Mouse (Mus musculus) forebrain, embryonic 11.5 days (tissue): ENCODE data around the gene Nop9. TPM values are rescaled to one million over a fixed set of nuclear protein-coding genes. Genes with fewer than 3 reads are reported as not detected.
A peak's percentile ranks its signal among the peaks of the same experiment; 100 is the strongest.

Experiments used
- ATAC-seq: fragments of 200-750 bp; cut with Nextera tagmentation; replicated peaks from 2 replicates; pipeline ENCODE4 v1.8.0; 2017; ENCODE audit warnings: moderate TSS enrichment; ENCODE audit not compliant: low FRiP score
- DNase-seq: peaks from one replicate; pipeline ENCODE4 v3.0.0-alpha.2; 2017; ENCODE audit warnings: low spot score
- H3K27ac ChIP-seq: fragments of 300-500 bp; sonication (generic); 2 replicates; pipeline ENCODE4 v1.5.1; 2014; ENCODE audit warnings: low read depth, low read length
- H3K27me3 ChIP-seq: fragments of 300-500 bp; sonication (generic); 2 replicates; pipeline ENCODE4 v1.6.1; 2014; ENCODE audit warnings: mild to moderate bottlenecking, low read length, mixed read lengths; ENCODE audit not compliant: control insufficient read depth, insufficient read depth
- H3K36me3 ChIP-seq: fragments of 300-500 bp; sonication (generic); 2 replicates; pipeline ENCODE4 v1.6.1; 2014; ENCODE audit warnings: mild to moderate bottlenecking, low read length, moderate library complexity, mixed read lengths; ENCODE audit not compliant: control insufficient read depth, insufficient read depth
- H3K4me1 ChIP-seq: fragments of 300-500 bp; sonication (generic); replicated peaks from 2 replicates; pipeline ENCODE4 v1.6.1; 2014; ENCODE audit warnings: low read length, mixed read lengths; ENCODE audit not compliant: control insufficient read depth, insufficient read depth
- H3K4me2 ChIP-seq: fragments of 300-500 bp; sonication (generic); 2 replicates; pipeline ENCODE4 v1.6.1; 2014; ENCODE audit warnings: low read depth, mild to moderate bottlenecking, low read length, moderate library complexity, mixed read lengths; ENCODE audit not compliant: severe bottlenecking
- H3K4me3 ChIP-seq: fragments of 300-500 bp; sonication (generic); 2 replicates; pipeline ENCODE4 v1.5.1; 2014; ENCODE audit warnings: low read depth, low read length
- H3K9ac ChIP-seq: fragments of 300-500 bp; sonication (generic); 2 replicates; pipeline ENCODE4 v1.6.1; 2014; ENCODE audit warnings: low read length
- H3K9me3 ChIP-seq: fragments of 300-500 bp; sonication (generic); 2 replicates; pipeline ENCODE4 v1.6.1; 2016; ENCODE audit warnings: low read length, mixed read lengths; ENCODE audit not compliant: control insufficient read depth
- WGBS: fragments of 180-500 bp; shearing (Covaris S2); extraction: QIAGEN DNeasy Blood & Tissue Kit; methylation state at CpG from one replicate; pipeline ENCODE4 v1.1.7; 2014; 5-methylcytosine and 5-hydroxymethylcytosine counted together
- polyA plus RNA-seq: library from polyadenylated mRNA; unstranded; fragments of >200 nt; fragmentation: Nextera tagmentation; extraction: Ambion mirVana; gene quantifications from 2 replicates; pipeline ENCODE4 v1.2.1, GENCODE M21; 2014

Gene Nop9
- polyA plus RNA-seq, 1 experiment from 2014 or later, result 54.2 TPM

DNA sequence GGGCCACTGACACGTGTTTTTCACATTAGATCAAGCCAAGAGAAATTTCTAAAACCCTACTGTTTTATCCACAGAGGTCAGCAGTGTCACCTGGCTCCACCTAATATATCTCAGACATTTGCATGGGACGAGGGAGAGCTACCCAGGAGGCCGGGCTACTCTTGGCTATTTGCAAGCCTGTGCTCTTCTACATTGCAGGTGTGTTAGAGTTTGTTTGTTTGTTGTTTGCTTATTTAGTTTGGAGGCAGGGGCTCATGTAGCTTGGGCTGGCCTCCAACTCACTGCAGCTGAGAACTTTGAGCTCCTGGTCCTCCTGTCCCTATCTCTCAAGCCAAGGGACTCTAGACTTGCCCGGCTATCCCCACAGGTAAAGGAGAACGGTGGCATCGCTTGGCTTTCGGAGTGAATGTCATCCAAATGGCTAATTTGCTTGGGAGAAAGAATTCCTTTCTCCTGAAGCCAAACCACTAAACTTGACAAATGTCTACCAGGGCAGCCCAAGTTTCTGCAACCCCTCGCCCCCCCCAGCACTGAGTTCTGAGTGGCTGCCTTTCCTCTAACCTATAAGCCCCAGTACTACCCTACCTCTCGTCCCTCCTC is 37.0 kb downstream of the Nop9 start:
- H3K27ac ChIP-seq, result no peak overlapping the region
- no peak overlapping the region for H3K4me3 ChIP-seq
- H3K27me3 ChIP-seq, result peaks cover 44% of the 10 kb centered on the region
- no peak overlapping the region; the same call in 1 of the 2 replicates for H3K4me2 ChIP-seq
- DNase-seq (no peak), ATAC-seq (no peak)
- H3K4me1 ChIP-seq, result no peaks in the 10 kb centered on the region; the same call in 1 of the 2 replicates
- 48% methylated on average over 9 of the region's 9 CpGs for WGBS
- H3K9ac ChIP-seq, result no peak overlapping the region
- H3K9me3 ChIP-seq, result no peaks in the 10 kb centered on the region
- no peaks in the 10 kb centered on the region for H3K36me3 ChIP-seq

DNA sequence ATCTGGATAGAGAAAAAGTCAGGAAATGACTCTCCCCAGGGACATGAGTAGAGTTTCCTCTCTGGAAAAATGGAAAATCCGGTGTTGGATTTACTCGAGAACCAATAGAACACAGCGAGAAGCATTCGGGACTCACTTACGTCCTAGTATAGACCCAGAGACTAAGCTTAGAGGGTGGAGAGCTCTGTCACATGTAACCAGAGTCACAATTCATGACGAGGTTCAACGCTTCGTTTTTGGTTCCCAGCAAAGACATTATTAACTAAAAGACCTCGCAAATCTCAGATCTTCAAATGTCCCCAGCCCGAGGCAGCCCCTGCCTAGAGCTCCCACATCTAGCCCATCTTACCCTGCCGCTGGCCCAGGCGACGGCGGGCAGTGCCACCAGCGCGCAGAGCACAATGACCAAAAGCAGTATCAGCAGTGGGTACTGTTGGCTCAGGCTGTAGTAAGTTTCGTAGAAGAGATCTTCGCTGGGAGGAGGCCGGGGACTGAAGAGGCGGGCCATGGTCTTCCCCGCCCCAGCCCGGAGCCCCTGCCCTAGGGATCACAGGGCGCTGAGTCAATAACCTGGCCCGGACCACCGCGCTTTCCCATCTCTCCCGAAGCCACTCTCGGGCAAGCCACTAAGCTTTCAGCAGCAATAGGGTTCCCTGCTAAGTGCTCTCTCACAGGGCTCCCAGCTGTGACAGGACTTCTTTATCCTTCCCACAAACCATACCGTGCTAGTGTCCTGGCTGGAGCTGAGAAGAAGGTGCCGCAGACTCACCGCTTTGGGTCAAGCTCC is 37.9 kb downstream of the Nop9 start:
- 1% methylated on average over 31 of the region's 31 CpGs for WGBS
- peak overlapping the region; percentile 17; the same call in 1 of the 2 replicates for H3K4me3 ChIP-seq
- peaks cover 3% of the 10 kb centered on the region; the same call in 1 of the 2 replicates for H3K4me1 ChIP-seq
- H3K4me2 ChIP-seq, result peak overlapping the region; percentile 36
- H3K9me3 ChIP-seq, result no peaks in the 10 kb centered on the region
- peak overlapping the region; percentile 14; the same call in 1 of the 2 replicates for H3K9ac ChIP-seq
- no peak overlapping the region for H3K27ac ChIP-seq
- DNase-seq, result no peak
- ATAC-seq, result no peak
- no peaks in the 10 kb centered on the region for H3K36me3 ChIP-seq
- peaks cover 53% of the 10 kb centered on the region for H3K27me3 ChIP-seq

DNA sequence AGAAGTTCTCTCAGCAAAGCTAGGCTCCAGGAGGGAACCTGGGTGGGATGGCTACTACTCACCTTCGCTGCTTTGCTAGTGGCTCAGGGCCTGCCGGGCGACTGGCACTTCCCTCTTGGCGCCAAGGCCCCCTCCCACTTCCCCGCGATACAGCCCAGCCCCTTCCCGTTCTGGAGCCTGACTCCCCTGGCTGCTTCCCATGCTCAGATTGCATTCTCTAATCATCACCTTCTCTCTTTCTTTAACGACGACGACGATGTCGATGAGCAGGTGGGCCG is 38.4 kb downstream of the Nop9 start, which contains the start of gene Adcy4:
TSS of gene Adcy4 (minus strand) at position 138 of the 278 bp plus-strand sequence.
- H3K27ac ChIP-seq, result no peak within 1 kb of the TSS
- 5% methylated on average over 13 of the region's 13 CpGs for WGBS
- H3K9me3 ChIP-seq, result no peaks in the 10 kb centered on the region
- H3K4me2 ChIP-seq, result peak within 1 kb of the TSS; percentile 36
- ATAC-seq (no peak), DNase-seq (no peak)
- peak within 1 kb of the TSS; percentile 17; the same call in 1 of the 2 replicates for H3K4me3 ChIP-seq
- peaks cover 58% of the 10 kb centered on the region for H3K27me3 ChIP-seq
- no peaks in the 10 kb centered on the region for H3K36me3 ChIP-seq
- H3K9ac ChIP-seq, result peak within 1 kb of the TSS; percentile 14; the same call in 1 of the 2 replicates
- peaks cover 5% of the 10 kb centered on the region; the same call in 1 of the 2 replicates for H3K4me1 ChIP-seq

DNA sequence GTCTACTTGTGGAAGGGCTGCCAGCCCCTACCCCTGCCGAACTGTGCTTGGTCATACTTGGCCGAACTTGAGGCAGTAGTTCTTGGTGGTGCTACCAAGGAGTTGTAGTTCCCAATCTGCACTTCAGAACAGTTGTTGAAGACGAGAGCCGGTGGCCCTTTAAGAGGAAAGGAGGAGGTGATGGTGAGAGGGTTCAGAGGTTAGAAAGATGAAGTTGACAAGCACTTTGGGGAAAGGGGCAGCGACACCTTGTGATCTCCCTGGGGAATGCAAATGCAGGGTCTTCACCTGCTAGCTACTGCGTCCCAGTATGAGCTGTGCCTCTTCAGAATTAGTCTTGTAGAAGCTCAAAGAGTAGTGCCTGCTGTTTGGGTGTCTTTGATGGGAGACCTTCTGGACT is 39.7 kb downstream of the Nop9 start:
- ATAC-seq, result no peak
- H3K27me3 ChIP-seq, result peaks cover 66% of the 10 kb centered on the region
- no peak overlapping the region for H3K27ac ChIP-seq
- no peak overlapping the region for H3K9ac ChIP-seq
- no peaks in the 10 kb centered on the region for H3K36me3 ChIP-seq
- H3K9me3 ChIP-seq, result no peaks in the 10 kb centered on the region
- 27% methylated on average over 6 of the region's 6 CpGs for WGBS
- no peak overlapping the region for H3K4me2 ChIP-seq
- no peak for DNase-seq
- no peak overlapping the region for H3K4me3 ChIP-seq
- peaks cover 5% of the 10 kb centered on the region; the same call in 1 of the 2 replicates for H3K4me1 ChIP-seq

DNA sequence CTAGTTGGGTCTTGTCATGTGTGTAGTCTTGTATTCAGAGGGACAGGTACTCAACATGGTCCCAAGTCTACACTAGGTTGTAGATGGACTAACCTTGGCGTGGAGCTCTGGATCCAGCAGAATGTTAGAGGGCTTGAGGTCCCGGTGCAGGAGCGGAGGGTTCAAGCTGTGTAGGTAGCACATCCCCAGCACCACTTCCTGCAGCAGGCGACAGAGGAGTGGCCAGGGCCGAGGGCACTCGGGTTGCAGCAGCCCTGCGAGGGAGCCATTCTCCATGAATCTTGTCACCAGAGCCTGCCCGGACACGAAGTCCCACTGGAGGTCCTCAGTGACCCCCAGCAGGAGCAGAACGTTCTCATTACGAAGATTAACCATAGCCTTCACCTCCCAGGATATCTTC is 42.2 kb downstream of the Nop9 start:
- Histone ChIP-seq H3K9ac (no peak overlapping the region), H3K9me3 (no peaks in the 10 kb centered on the region), H3K4me3 (no peak overlapping the region), H3K27ac (no peak overlapping the region), H3K36me3 (no peaks in the 10 kb centered on the region), H3K27me3 (peaks cover 56% of the 10 kb centered on the region), H3K4me2 (no peak overlapping the region), H3K4me1 (peaks cover 5% of the 10 kb centered on the region; the same call in 1 of the 2 replicates)
- DNase-seq (no peak), ATAC-seq (no peak)
- WGBS, result 34% methylated on average over 11 of the region's 11 CpGs

DNA sequence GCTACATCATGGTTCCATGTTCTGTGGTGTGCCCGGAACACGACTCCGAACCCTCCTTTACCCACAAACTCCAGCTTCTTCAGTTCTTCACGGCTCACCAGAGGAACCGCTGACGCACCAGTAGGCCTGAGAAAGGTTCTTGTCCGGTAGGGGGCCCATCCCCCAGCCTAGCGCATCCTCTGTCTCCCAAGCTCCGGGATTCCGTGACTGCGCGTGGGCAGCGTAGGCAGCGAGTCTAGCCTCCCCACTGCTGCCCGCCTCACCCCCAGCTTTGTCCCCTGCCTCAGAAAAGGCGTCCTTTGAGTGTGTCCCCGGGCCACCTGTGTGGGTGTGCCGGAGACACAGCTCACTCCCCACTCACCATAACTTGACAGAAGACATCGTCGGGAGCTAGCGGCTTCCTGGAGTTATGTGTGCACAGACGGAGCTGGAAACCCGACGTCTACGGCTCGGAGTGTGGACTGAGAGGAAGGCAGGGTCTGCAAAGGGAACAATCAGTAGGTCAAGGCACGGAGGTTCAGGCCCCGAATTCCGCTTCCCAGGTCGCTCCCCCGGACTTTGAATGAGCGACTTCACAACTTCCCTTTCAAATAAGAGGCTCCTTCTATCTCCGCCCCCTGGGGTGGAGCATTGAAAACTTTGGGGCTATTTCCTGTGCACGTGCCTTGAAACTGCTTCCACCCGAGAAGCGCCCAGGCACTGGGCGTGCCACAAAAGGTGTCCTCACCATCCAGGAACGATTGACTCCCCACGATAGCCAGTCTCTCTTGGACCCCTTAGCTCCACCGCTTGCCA is 43.0 kb downstream of the Nop9 start, which contains the start of gene Ripk3:
TSS of gene Ripk3 (minus strand) at position 610 of the 795 bp plus-strand sequence.
- WGBS, result 4% methylated on average over 40 of the region's 40 CpGs
- H3K36me3 ChIP-seq, result no peaks in the 10 kb centered on the region
- H3K4me2 ChIP-seq, result peak within 1 kb of the TSS; percentile 38
- H3K4me1 ChIP-seq, result peaks cover 5% of the 10 kb centered on the region; the same call in 1 of the 2 replicates
- no peak within 1 kb of the TSS for H3K27ac ChIP-seq
- peaks cover 51% of the 10 kb centered on the region for H3K27me3 ChIP-seq
- H3K4me3 ChIP-seq, result peak within 1 kb of the TSS; percentile 18; the same call in 1 of the 2 replicates
- DNase-seq (no peak), ATAC-seq (no peak)
- peak within 1 kb of the TSS; percentile 43 for H3K9ac ChIP-seq
- H3K9me3 ChIP-seq, result no peaks in the 10 kb centered on the region

DNA sequence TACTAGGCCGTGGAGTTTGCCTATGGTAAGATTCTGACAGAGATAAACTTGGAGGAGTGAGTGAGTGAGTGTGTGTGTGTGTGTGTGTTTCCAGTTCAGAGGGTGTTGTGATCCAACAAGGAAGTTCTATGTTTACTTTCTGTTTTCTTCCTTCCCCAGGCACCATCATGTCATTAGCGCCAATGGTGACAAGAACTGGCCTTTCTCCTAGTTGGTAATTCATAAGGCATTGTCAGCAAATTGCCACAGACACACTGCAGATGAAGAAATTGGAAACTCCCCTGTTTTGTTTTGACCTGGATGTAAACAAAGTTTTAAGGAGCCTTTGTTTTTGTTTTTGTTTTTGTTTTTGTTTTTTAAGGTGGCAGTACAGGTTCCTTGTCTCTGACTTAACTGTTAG is 48.0 kb downstream of the Nop9 start:
- Histone ChIP-seq H3K4me2 (no peak overlapping the region), H3K36me3 (no peaks in the 10 kb centered on the region), H3K9me3 (no peaks in the 10 kb centered on the region), H3K4me3 (no peak overlapping the region), H3K27ac (no peak overlapping the region), H3K9ac (no peak overlapping the region), H3K27me3 (peaks cover 12% of the 10 kb centered on the region), H3K4me1 (peaks cover under 1% of the 10 kb centered on the region; the same call in 1 of the 2 replicates)
- WGBS, result 74% methylated on average over 2 of the region's 2 CpGs
- ATAC-seq (no peak), DNase-seq (no peak)

DNA sequence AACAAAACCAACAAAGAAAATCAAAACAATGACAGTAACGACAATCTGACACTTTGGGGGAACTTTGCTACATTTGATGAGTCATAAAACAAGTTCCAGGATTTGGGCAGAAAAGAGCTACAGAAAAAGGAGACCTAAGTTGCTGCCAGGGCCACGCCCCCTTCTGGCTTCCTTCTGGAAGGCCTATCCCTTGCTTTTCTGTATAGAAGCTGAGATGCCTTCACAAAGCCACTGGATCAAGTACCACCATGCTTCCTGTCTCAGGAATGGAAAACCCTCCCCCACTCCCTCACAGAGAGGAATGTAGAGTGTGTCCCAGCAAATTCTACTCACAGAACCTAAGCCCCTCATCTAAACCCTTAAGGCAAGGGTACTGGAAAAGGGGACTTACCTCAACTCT is 48.5 kb downstream of the Nop9 start:
- WGBS, result 71% methylated on average over 2 of the region's 2 CpGs
- Histone ChIP-seq H3K9me3 (no peaks in the 10 kb centered on the region), H3K36me3 (no peaks in the 10 kb centered on the region), H3K27me3 (peaks cover 7% of the 10 kb centered on the region; the same call in 1 of the 2 replicates), H3K4me3 (no peak overlapping the region), H3K9ac (no peak overlapping the region), H3K4me2 (no peak overlapping the region), H3K4me1 (no peaks in the 10 kb centered on the region), H3K27ac (no peak overlapping the region)
- ATAC-seq, result no peak
- DNase-seq, result no peak
